Comparison of ENCODE assay signal across 16 mouse cellular contexts in the genomic region with DNA sequence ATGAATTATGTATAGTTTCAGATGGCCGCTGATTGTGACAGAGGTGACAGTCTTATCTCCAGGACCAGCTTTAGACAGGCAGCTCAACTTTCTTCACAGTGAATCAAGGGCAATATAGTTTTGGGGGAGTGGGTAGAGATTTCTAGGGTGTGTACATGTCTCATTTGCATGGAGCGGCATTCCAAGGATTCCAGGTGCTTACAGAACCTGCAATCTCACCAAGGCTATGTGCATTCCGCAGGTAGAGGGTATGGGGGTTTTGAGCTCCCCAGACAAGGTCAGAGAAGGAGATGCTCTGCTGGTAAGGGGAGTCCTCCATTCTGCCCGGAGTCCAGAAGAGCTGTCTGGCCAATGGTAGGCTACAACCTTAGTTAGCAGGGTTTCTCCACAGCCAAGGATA.
"Had no signal": no experiment of that assay in that cellular context is flagged by ENCODE, and none has a peak within 500 bp of the region (broad histone marks: within the 10 kb centered on the region; RNA-seq: fewer than 3 reads in every experiment).

No protein-coding gene starts in this region.

- H3K4me2 ChIP-seq: intestine, embryonic 15.5 days; midbrain, embryonic 11.5 days; midbrain, embryonic 15.5 days; neural tube, embryonic 12.5 days had no signal

- H3K36me3 ChIP-seq: intestine, embryonic 15.5 days; limb, embryonic 10.5 days; midbrain, embryonic 15.5 days; neural tube, embryonic 12.5 days had no signal

- DNase-seq: lung, adult 2 months; lung, postnatal 10 days; retina, postnatal 1 day; right cerebral cortex, postnatal 4 days; spleen, adult 18-20 months; thymus, adult 2 months; thymus, postnatal 25 days had no signal

- H3K9ac ChIP-seq: intestine, embryonic 15.5 days; liver, embryonic 14.5 days; midbrain, embryonic 15.5 days; neural tube, embryonic 12.5 days had no signal

- H3K9me3 ChIP-seq: intestine, embryonic 15.5 days; limb, embryonic 10.5 days; midbrain, embryonic 15.5 days; neural tube, embryonic 12.5 days had no signal

- H3K4me1 ChIP-seq: limb, embryonic 10.5 days; megakaryocyte, embryonic 14.5 days; midbrain, embryonic 15.5 days; neural tube, embryonic 12.5 days had no signal

- H3K27me3 ChIP-seq: intestine, embryonic 15.5 days; midbrain, embryonic 15.5 days; neural tube, embryonic 12.5 days had no signal

- H3K27ac ChIP-seq: hindbrain, postnatal 0 days; intestine, embryonic 15.5 days; limb, embryonic 10.5 days; liver, embryonic 14.5 days; macrophage; midbrain, embryonic 15.5 days; neural tube, embryonic 12.5 days had no signal

- H3K4me3 ChIP-seq: intestine, embryonic 15.5 days; limb, embryonic 10.5 days; megakaryocyte, embryonic 14.5 days; midbrain, embryonic 15.5 days; neural tube, embryonic 12.5 days had no signal

- ATAC-seq: hindbrain, postnatal 0 days; intestine, embryonic 15.5 days; midbrain, embryonic 15.5 days had no signal
